Mouse (Mus musculus) ovary, adult 18-20 months (tissue): ENCODE data around the gene Nav2.

Experiments used
- DNase-seq: peaks from one replicate; pipeline ENCODE4 v3.0.0; 2022; ENCODE audit warnings: low spot score, mixed read lengths

The Nav2 gene

GRCm38 (mm10) chr7:49567346-49568034 lies 659.0 kb downstream of the Nav2 start:
- DNase-seq, result no peak

GRCm38 (mm10) chr7:49569646-49570045 lies 661.1 kb downstream of the Nav2 start:
- DNase-seq, result no peak

- no peak for DNase-seq
Measured at GRCm38 (mm10) chr7:49571606-49572005, 663.1 kb downstream of the Nav2 start.

- no peak for DNase-seq
Measured at GRCm38 (mm10) chr7:49575226-49575625, 666.7 kb downstream of the Nav2 start.

GRCm38 (mm10) chr7:49577096-49577495 lies 668.6 kb downstream of the Nav2 start:
- DNase-seq, result no peak

- DNase-seq, result no peak
Measured at GRCm38 (mm10) chr7:49581951-49582350, 673.4 kb downstream of the Nav2 start.

GRCm38 (mm10) chr7:49582551-49582950 lies 674.0 kb downstream of the Nav2 start:
- no peak for DNase-seq

GRCm38 (mm10) chr7:49583176-49583575 lies 674.7 kb downstream of the Nav2 start:
- DNase-seq, result no peak

GRCm38 (mm10) chr7:49586530-49587120 lies 678.1 kb downstream of the Nav2 start:
- no peak for DNase-seq

GRCm38 (mm10) chr7:49589635-49590034 lies 681.1 kb downstream of the Nav2 start:
- DNase-seq, result no peak

GRCm38 (mm10) chr7:49597776-49598175 lies 689.3 kb downstream of the Nav2 start:
- DNase-seq, result no peak

- no peak for DNase-seq
Measured at GRCm38 (mm10) chr7:49598225-49598624, 689.7 kb downstream of the Nav2 start.

GRCm38 (mm10) chr7:49599950-49600349 lies 691.4 kb downstream of the Nav2 start:
- DNase-seq, result no peak

GRCm38 (mm10) chr7:49601191-49601975 lies 692.9 kb downstream of the Nav2 start:
- no peak for DNase-seq

GRCm38 (mm10) chr7:49604244-49604643 lies 695.7 kb downstream of the Nav2 start:
- no peak for DNase-seq

- DNase-seq, result no peak
Measured at GRCm38 (mm10) chr7:49604965-49605795, 696.7 kb downstream of the Nav2 start.

- no peak for DNase-seq
Measured at GRCm38 (mm10) chr7:49616258-49616735, 707.8 kb downstream of the Nav2 start.

- DNase-seq, result no peak
Measured at GRCm38 (mm10) chr7:49617087-49617486, 708.6 kb downstream of the Nav2 start.

- DNase-seq, result no peak
Measured at GRCm38 (mm10) chr7:49620160-49620559, 711.6 kb downstream of the Nav2 start.

GRCm38 (mm10) chr7:49631885-49632284 lies 723.4 kb downstream of the Nav2 start:
- no peak for DNase-seq

- no peak for DNase-seq
Measured at GRCm38 (mm10) chr7:49632391-49632790, 723.9 kb downstream of the Nav2 start.

GRCm38 (mm10) chr7:49633375-49633956 lies 725.0 kb downstream of the Nav2 start:
- DNase-seq, result no peak
